Mouse (Mus musculus) embryonic facial prominence, embryonic 12.5 days (tissue): ENCODE data around the gene Ddit4l. TPM values are rescaled to one million over a fixed set of nuclear protein-coding genes. Genes with fewer than 3 reads are reported as not detected.
"Not testable (repeated sequence)": the region's sequence is repeated elsewhere in the genome, so short reads cannot be mapped to it uniquely, and the experiment has no call there.

ENCODE experiments used
- ATAC-seq: fragments of 200-750 bp; cut with Nextera tagmentation; 2 replicates; pipeline ENCODE4 v1.8.0; 2017; ENCODE audit not compliant: insufficient number of reproducible peaks, insufficient read depth, low FRiP score, low TSS enrichment
- H3K27ac ChIP-seq: fragments of 300-500 bp; sonication (generic); 2 replicates; pipeline ENCODE4 v1.5.1; 2016; ENCODE audit warnings: mild to moderate bottlenecking
- H3K27me3 ChIP-seq: fragments of 300-500 bp; sonication (generic); 2 replicates; pipeline ENCODE4 v1.6.1; 2016; ENCODE audit warnings: mild to moderate bottlenecking, moderate library complexity
- H3K36me3 ChIP-seq: fragments of 300-500 bp; sonication (generic); 2 replicates; pipeline ENCODE4 v1.6.1; 2016; ENCODE audit warnings: mild to moderate bottlenecking
- H3K4me1 ChIP-seq: fragments of 300-500 bp; sonication (generic); 2 replicates; pipeline ENCODE4 v1.6.1; 2016
- H3K4me2 ChIP-seq: fragments of 300-500 bp; sonication (generic); replicated peaks from 2 replicates; pipeline ENCODE4 v1.6.1; 2016; ENCODE audit warnings: mild to moderate bottlenecking, moderate library complexity
- H3K4me3 ChIP-seq: fragments of 300-500 bp; sonication (generic); 2 replicates; pipeline ENCODE4 v1.5.1; 2016; ENCODE audit warnings: mild to moderate bottlenecking
- H3K9ac ChIP-seq: fragments of 300-500 bp; sonication (generic); 2 replicates; pipeline ENCODE4 v1.6.1; 2016; ENCODE audit warnings: mild to moderate bottlenecking, moderate library complexity
- H3K9me3 ChIP-seq: fragments of 300-500 bp; sonication (generic); 2 replicates; pipeline ENCODE4 v1.6.1; 2016; ENCODE audit warnings: mild to moderate bottlenecking, moderate library complexity
- WGBS: fragments of 180-500 bp; shearing (Covaris S2); methylation state at CpG from one replicate; pipeline ENCODE4 v1.1.7; 2016; 5-methylcytosine and 5-hydroxymethylcytosine counted together
- polyA plus RNA-seq: library from polyadenylated mRNA; unstranded; fragments of >200 nt; fragmentation: Nextera tagmentation; extraction: Ambion mirVana; gene quantifications from 2 replicates; pipeline ENCODE4 v1.2.1, GENCODE M21; 2016

Gene Ddit4l
- polyA plus RNA-seq = 34.4 and 40.3 TPM in 2 replicates

DNA sequence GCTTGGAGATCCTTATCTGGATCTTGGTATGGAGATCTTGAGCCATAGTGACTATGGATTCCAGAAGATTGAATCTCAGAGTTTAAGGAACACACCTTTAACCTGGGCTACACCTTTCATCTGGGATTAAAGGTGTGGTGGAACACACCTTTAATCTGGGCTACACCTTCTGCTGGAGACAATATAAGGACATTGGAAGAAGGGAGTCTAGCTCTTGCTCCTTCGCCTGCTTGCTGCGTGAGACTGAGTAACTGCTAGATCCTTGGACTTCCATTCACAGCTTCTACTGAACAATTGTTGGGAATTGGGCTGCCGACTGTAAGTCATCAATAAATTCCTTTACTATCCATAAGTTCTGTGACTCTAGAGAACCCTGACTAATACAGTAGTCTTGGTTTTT, at the start of gene Ddit4l:
Gene Ddit4l, plus strand, starts transcription at position 301 of the 400 bp plus-strand sequence.
- 92% methylated on average over 3 of the region's 3 CpGs for WGBS

DNA sequence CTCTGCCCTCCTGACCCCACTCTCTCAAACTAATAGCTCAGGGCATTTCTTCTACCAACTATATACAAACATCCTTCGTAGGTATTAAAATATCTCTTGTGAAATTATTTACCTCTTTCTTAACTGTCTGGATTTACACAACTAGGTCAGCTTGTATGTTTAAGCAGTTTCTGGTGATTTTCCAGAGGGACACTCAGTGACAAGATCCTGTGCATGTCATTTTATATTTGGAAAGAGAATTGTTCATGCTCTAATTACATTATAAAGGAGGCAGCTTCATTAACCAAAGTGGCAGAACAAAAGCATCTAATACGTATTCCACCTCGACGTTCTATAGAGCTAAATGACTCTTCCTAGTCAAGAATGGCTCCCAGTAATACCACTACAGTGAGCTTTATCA, 45.3 kb upstream of the Ddit4l start:
- 69% methylated on average over 4 of the region's 4 CpGs for WGBS
- no peak overlapping the region for H3K4me3 ChIP-seq
- H3K36me3 ChIP-seq = no peaks in the 10 kb centered on the region
- H3K9ac ChIP-seq = no peak overlapping the region
- H3K27ac ChIP-seq = no peak overlapping the region
- ATAC-seq = no peak
- H3K9me3 ChIP-seq = no peaks in the 10 kb centered on the region
- no peaks in the 10 kb centered on the region for H3K4me1 ChIP-seq
- no peak overlapping the region for H3K4me2 ChIP-seq
- H3K27me3 ChIP-seq = no peaks in the 10 kb centered on the region

More for the DNA sequence above, at the start of gene Ddit4l:
- ATAC-seq, H3K4me3 ChIP-seq, H3K4me2 ChIP-seq, H3K27ac ChIP-seq, H3K36me3 ChIP-seq, H3K4me1 ChIP-seq, H3K9ac ChIP-seq, H3K9me3 ChIP-seq: not testable (repeated sequence)
- H3K27me3 ChIP-seq = 0 out of 2 replicates have a peak, but pooled peaks cover 11% of the 10 kb centered on the region

DNA sequence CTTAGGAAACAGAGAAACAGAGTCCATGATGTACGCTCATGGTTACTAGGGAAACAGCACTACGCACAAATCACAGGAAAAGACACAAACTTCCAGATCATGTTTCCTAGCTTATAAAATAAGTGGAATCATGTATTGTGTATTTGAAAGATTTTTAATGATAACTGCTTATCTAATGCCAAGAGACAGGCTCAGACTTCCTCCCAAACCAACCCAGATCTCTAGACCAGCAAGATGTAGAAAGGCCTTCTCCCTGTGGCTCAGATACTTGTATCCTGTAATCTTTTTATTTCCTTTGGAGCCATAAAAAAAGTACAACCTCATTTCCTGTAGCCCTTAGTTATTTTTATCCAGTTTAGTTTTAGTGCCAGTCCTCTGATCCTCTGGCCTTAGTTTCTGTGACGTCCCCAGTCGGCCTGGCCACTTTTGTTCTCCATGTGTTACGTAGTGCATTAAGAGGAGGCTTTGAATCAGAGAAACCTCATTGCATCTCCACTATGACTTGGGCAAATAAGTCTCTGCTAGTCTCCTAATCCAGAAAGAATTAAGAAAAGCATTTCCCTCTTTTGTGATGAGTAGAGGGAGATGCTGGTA, 34.9 kb upstream of the Ddit4l start:
- ATAC-seq = no peak
- no peaks in the 10 kb centered on the region for H3K9me3 ChIP-seq
- 88% methylated on average over 5 of the region's 5 CpGs for WGBS
- H3K4me3 ChIP-seq = no peak overlapping the region
- H3K27me3 ChIP-seq = no peaks in the 10 kb centered on the region
- H3K4me1 ChIP-seq = no peaks in the 10 kb centered on the region
- no peaks in the 10 kb centered on the region for H3K36me3 ChIP-seq
- no peak overlapping the region for H3K4me2 ChIP-seq
- H3K27ac ChIP-seq = no peak overlapping the region
- no peak overlapping the region for H3K9ac ChIP-seq

DNA sequence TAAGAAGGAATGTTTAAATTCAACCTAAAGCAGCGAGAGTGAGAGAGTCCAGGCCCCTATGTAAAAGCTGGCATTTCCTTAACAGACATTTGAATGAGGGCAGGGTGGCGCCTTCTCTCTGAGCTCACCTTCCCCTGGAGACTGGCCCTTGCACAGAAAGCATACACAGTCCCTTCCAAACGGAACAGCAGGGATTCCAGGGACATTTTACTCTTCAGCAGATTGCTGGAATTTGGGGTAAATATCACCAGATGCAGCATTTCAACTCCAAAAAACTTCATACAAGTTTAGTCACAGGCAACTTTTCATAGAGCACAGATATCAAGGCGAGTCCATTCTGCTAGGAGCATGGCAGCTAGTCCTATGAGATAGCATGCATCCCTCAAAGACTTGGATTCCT, 31.6 kb upstream of the Ddit4l start:
- no peak overlapping the region for H3K27ac ChIP-seq
- H3K27me3 ChIP-seq = no peaks in the 10 kb centered on the region
- no peak overlapping the region for H3K4me3 ChIP-seq
- H3K4me2 ChIP-seq = no peak overlapping the region
- no peaks in the 10 kb centered on the region for H3K9me3 ChIP-seq
- no peak for ATAC-seq
- no peaks in the 10 kb centered on the region for H3K4me1 ChIP-seq
- WGBS = 71% methylated on average over 4 of the region's 4 CpGs
- no peak overlapping the region for H3K9ac ChIP-seq
- no peaks in the 10 kb centered on the region for H3K36me3 ChIP-seq

DNA sequence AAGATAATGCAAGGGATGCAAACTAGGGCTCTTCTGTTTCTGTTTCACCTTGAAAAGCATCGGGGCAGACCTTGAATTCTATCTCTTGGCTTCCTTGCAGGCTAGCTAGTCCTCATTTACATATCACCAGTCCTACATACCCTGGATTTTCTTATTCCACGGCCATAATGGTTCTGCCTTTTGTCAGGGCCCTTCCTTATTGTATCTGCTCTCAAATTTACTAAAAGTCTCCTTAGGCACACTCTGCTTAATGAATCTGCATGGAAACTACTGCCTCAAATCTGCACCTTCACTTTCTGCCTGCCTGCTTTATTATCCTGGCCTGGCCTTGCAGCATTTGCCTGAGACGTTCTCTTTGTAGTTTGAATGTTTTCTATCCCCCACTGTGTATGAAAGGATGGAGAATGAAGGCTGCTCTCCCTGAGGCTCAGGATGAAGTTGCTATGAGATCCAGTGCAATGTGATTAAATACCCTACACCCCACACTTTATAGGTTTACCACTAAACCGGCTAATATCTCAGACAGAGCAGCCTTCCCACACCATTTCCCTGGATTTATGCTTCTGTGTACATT, 27.0 kb upstream of the Ddit4l start:
- H3K4me1 ChIP-seq = no peaks in the 10 kb centered on the region
- no peaks in the 10 kb centered on the region for H3K27me3 ChIP-seq
- H3K4me3 ChIP-seq = no peak overlapping the region
- H3K4me2 ChIP-seq = no peak overlapping the region
- ATAC-seq = no peak
- no peaks in the 10 kb centered on the region for H3K9me3 ChIP-seq
- H3K36me3 ChIP-seq = no peaks in the 10 kb centered on the region
- WGBS = 62% methylated on average over 4 of the region's 4 CpGs
- no peak overlapping the region for H3K9ac ChIP-seq
- no peak overlapping the region for H3K27ac ChIP-seq

DNA sequence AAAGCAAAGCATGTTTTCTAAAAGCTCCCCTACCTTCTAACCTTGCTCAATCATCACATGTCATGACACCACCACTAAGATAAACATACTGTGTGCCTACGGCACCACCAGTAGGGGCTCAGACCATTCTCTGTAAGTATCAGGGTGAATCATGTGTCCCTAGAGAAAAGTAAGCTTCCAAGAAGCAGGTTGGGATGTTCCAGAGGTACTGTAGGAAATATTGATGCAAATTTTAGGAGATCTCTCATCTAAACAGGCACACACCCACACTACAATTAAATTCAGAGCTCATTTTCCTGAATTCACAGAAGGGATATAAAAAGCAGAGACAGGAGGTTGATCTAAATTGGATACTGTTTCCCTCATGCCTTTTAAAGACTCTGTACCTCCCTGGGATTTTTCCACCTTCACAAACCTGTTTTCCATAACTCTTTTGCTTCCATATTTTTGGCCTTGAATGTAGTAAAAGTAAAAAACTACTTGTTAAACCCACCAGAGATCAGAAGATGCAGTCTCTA, 12.4 kb upstream of the Ddit4l start:
- no peak overlapping the region for H3K9ac ChIP-seq
- H3K4me1 ChIP-seq = no peaks in the 10 kb centered on the region
- H3K27ac ChIP-seq = no peak overlapping the region
- H3K4me2 ChIP-seq = no peak overlapping the region
- 58% methylated on average over 1 of the region's 1 CpGs for WGBS
- ATAC-seq = no peak
- H3K27me3 ChIP-seq = no peaks in the 10 kb centered on the region
- H3K36me3 ChIP-seq = no peaks in the 10 kb centered on the region
- H3K4me3 ChIP-seq = no peak overlapping the region
- no peaks in the 10 kb centered on the region for H3K9me3 ChIP-seq

DNA sequence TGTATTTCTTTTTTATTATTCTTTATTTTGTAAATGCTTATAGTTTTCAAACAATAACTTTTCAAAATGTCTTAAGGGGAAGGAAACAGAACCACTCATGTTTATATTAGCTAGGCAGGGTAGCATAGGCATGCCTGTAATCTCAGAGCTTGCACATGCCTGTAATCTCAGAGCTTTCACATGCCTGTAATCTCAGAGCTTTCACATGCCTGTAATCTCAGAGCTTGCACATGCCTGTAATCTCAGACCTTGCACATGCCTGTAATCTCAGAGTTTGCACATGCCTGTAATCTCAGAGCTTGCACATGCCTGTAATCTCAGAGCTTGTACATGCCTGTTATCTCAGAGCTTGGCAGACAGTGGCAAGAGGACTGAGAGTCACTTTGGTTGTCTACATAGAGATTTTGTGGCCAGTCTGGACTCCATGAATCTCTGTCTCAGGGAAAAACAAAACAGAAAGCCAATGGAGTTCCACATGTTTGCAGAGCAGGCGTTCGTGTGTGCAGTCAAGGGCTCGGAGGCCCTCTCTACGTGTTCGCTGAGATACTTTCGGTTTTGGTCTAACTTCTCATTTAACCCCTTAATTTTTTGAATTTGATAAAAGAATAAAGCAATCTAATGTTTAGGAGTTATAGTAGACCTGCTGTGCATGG, 10.8 kb upstream of the Ddit4l start:
- 91% methylated on average over 6 of the region's 6 CpGs for WGBS
- no peaks in the 10 kb centered on the region for H3K9me3 ChIP-seq
- no peak for ATAC-seq

DNA sequence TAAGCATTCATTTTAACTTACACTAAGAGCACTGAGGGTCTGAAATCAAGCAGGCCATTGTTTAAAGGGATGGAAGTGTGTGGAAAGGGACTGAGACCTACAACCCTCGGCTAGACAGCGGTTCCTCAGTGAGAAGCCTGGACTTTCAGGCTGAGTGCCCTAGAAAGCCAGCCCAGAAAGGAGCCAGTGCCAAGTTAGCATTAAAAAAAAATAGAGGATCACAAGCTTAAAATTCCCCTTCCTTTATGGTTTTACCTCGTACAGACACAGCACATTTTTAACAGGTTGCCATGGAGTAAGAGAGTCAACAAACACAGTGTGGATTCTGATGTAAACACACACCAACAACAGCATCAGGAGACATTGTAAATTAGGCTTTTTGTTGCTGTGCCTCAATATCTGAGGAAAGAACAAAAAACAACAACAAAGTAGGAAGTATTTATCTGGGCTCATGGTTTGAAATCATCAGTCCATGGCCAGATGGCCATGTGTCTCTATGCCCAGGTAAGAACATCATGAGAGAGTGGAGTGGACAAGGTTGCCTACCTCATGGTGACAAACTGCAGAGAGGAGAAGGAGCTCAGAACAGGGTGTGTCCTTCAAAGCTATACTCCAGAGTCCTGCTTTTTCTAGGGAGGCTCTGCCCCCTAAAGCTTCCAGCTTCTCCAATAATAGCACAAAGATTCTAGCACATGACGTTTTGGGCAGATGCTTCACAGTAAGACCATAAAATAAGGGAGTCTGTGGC, 10.1 kb upstream of the Ddit4l start:
- no peak overlapping the region for H3K4me3 ChIP-seq
- no peak overlapping the region for H3K27ac ChIP-seq
- H3K27me3 ChIP-seq = no peaks in the 10 kb centered on the region
- H3K4me1 ChIP-seq = no peaks in the 10 kb centered on the region
- no peak overlapping the region for H3K4me2 ChIP-seq
- H3K36me3 ChIP-seq = no peaks in the 10 kb centered on the region
- no peaks in the 10 kb centered on the region for H3K9me3 ChIP-seq
- no peak for ATAC-seq
- WGBS = 76% methylated on average over 4 of the region's 4 CpGs
- H3K9ac ChIP-seq = no peak overlapping the region

More for the DNA sequence above, 10.8 kb upstream of the Ddit4l start:
- no peaks in the 10 kb centered on the region for H3K27me3 ChIP-seq
- no peaks in the 10 kb centered on the region for H3K36me3 ChIP-seq
- no peak overlapping the region for H3K4me2 ChIP-seq
- H3K4me1 ChIP-seq = no peaks in the 10 kb centered on the region
- H3K4me3 ChIP-seq = no peak overlapping the region
- H3K9ac ChIP-seq = no peak overlapping the region
- no peak overlapping the region for H3K27ac ChIP-seq

DNA sequence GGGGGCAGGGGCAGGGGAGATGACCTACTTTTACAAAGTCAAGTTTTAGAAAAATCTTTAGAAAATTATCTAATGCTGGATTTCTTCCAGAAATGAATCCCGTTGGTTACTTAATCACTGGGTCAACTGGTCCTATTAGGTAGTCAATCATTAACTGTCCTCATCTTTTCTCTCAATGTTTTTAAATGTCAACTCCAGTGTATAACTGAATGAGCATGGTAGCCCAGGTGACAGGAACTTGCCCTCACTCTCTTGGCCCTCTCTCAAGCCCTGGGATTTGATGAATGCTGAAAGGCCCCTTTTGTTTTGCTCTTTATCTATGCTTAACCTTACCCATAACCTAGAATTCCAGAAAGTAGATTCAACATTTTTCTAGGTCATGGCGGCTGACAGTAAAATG, 9.4 kb upstream of the Ddit4l start:
- Histone ChIP-seq H3K4me2 (no peak overlapping the region), H3K9ac (no peak overlapping the region), H3K4me1 (no peaks in the 10 kb centered on the region), H3K4me3 (no peak overlapping the region), H3K9me3 (no peaks in the 10 kb centered on the region), H3K36me3 (no peaks in the 10 kb centered on the region), H3K27me3 (no peaks in the 10 kb centered on the region), H3K27ac (no peak overlapping the region)
- 70% methylated on average over 2 of the region's 2 CpGs for WGBS
- ATAC-seq = no peak

DNA sequence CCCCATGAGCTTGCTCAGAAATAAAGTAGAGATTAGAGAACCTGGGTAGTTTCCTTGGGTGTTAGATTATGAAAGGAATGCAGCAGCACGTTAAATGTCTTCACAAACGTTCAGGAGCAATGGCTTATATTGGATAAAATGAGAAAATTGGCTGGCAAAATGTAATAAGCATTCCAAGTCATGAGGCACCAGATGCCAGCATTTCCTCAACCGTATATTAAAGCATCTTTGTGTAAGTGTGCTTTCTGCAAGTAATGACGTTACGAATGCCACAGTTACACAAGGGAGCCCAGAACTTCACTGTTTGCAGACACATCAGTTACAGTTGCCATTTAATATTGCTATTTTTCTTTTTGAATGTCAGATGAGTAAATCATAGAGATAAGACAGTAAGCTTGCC, 872 bp upstream of the Ddit4l start:
- 0 out of 2 replicates have a peak, but pooled peaks cover 11% of the 10 kb centered on the region for H3K27me3 ChIP-seq

DNA sequence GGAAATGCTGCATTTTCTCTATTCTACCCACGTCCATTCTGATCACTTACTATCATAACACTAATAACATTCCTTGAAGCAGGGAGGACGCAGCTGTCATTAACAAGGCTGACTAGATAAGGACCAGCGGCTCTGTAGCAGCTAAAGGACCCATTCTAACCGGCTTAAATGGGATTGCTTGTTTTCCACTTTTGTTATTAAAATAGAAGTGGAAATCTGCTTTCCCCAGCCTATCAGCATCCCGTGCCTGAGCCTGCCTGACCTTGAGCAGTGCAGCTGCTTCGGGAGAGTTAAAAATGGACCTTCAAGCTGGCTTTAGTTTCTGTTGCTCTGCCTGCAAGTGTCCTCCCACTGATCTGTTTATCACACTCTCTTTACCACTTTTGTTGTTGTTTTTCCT, 679 bp downstream of the Ddit4l start:
- no peak overlapping the region for H3K27ac ChIP-seq
- 0 out of 2 replicates have a peak, but pooled peaks cover 11% of the 10 kb centered on the region for H3K27me3 ChIP-seq
- H3K9ac ChIP-seq = no peak overlapping the region
- no peak overlapping the region for H3K4me3 ChIP-seq
- no peaks in the 10 kb centered on the region for H3K9me3 ChIP-seq
- H3K4me2 ChIP-seq = no peak overlapping the region
- H3K36me3 ChIP-seq = 0 out of 2 replicates have a peak, but pooled peaks cover 4% of the 10 kb centered on the region
- 0 out of 2 replicates have a peak, but pooled peaks cover 6% of the 10 kb centered on the region for H3K4me1 ChIP-seq
- ATAC-seq = no peak
- WGBS = 47% methylated on average over 6 of the region's 6 CpGs

More for the DNA sequence above, 872 bp upstream of the Ddit4l start:
- Histone ChIP-seq H3K4me1 (0 out of 2 replicates have a peak, but pooled peaks cover 6% of the 10 kb centered on the region), H3K9ac (no peak overlapping the region), H3K4me2 (no peak overlapping the region), H3K36me3 (no peaks in the 10 kb centered on the region), H3K9me3 (no peaks in the 10 kb centered on the region), H3K27ac (no peak overlapping the region), H3K4me3 (no peak overlapping the region)
- WGBS = 86% methylated on average over 5 of the region's 5 CpGs
- ATAC-seq = no peak
